Mouse (Mus musculus): Measurements from ENCODE around the gene Tbc1d16. TPM values are rescaled to one million over a fixed set of nuclear protein-coding genes. Genes with fewer than 3 reads are reported as not detected.

Gene Tbc1d16
- polyA plus RNA-seq, 1 experiment from 2014 or later = 41.1 TPM

DNA sequence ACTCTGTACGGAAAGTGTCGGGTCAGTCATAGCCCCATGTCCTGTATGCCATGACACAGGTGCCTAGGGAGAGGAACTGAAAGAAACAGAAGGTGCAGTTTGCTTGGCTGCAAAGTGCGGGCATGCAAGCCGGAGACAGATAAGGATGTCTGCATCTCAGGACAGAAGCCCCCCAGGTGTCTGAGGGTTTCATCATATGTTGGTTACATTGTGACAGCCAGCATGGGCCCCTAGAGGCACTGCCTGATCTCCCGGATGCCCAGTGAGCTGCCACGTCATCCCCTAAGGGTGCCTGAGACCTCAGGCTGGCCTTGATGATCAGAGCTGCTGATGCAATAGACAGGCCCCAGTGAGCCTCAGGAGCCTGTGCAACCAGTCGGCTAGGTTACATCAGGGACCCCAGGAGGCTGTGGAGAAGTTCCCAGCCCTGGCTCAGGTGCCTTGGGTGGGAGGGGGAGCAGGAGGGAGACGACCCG lies 36.7 kb downstream of the Tbc1d16 start:
- Histone ChIP-seq H3K4me2 (ENCODE audit: low read length) (no peak overlapping the region), H3K4me3 (replicated peaks; ENCODE audit: low read depth, low read length) (no peak overlapping the region), H3K27me3 (ENCODE audit: control insufficient read depth, insufficient read depth, low read length) (no peaks in the 10 kb centered on the region), H3K36me3 (ENCODE audit: control insufficient read depth, insufficient read depth, low read length) (no peaks in the 10 kb centered on the region), H3K9ac (replicated peaks; ENCODE audit: low read length) (no peak overlapping the region), H3K27ac (replicated peaks; ENCODE audit: low read depth, low read length) (0 out of 2 replicates have a peak overlapping the region, but pooled peaks have one; percentile 32), H3K4me1 (ENCODE audit: control insufficient read depth, insufficient read depth, low read length) (peaks cover 22% of the 10 kb centered on the region), H3K9me3 (ENCODE audit: control insufficient read depth, low read length) (no peaks in the 10 kb centered on the region)
- 83% methylated on average over 9 of the region's 9 CpGs for WGBS
- ATAC-seq (ENCODE audit: low FRiP score, low TSS enrichment) (no peak), DNase-seq (no peak)

DNA sequence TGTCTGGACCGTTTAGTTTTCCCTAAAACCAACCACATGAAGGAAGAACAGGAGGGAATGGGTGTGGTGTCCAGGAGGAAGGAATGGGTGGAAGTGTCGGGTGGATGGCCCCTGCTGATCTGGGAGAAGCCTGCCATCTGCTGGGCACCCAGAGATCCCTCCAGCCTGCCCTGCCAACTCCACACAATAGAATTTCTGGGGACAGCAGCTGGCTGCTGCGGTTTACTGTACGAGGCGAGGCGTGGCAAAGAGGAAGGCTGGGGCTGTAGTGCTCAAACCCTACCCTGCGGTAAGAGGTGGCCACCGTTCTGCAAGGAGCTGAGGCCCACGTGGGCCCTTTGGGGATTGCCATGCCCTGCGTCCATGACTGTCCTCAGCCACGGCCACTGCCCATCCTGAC lies 37.8 kb downstream of the Tbc1d16 start:
- DNase-seq = peak; percentile 86
- peak; percentile 74 for ATAC-seq (ENCODE audit: low FRiP score, low TSS enrichment)
- Histone ChIP-seq H3K36me3 (ENCODE audit: control insufficient read depth, insufficient read depth, low read length) (no peaks in the 10 kb centered on the region), H3K4me2 (ENCODE audit: low read length) (0 out of 2 replicates have a peak overlapping the region, but pooled peaks have one; percentile 8), H3K4me1 (ENCODE audit: control insufficient read depth, insufficient read depth, low read length) (peaks cover 22% of the 10 kb centered on the region), H3K9ac (replicated peaks; ENCODE audit: low read length) (peak overlapping the region; percentile 50), H3K9me3 (ENCODE audit: control insufficient read depth, low read length) (no peaks in the 10 kb centered on the region), H3K4me3 (replicated peaks; ENCODE audit: low read depth, low read length) (no peak overlapping the region), H3K27me3 (ENCODE audit: control insufficient read depth, insufficient read depth, low read length) (no peaks in the 10 kb centered on the region), H3K27ac (replicated peaks; ENCODE audit: low read depth, low read length) (peak overlapping the region; percentile 63)
- WGBS = 20% methylated on average over 11 of the region's 11 CpGs

DNA sequence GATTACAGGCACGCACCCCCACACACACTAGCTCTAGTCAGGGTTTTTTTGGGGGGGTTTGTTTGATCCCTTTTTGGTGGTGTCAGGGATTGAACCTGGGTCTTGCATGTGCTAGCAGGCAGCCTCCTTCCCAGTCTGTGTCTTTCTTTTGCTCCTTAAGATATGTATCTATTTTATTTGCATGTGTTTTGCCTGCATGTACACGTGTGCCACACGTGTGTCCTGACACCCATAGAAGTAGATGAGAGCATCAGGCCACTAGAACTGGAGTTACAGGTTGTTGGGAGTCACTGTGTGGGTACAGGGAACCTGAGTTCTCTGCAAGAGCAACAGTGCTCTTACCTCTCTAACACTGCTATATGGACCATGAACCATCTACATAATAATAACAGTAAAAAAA lies 39.0 kb downstream of the Tbc1d16 start:
- no peak for DNase-seq
- H3K4me3 ChIP-seq (replicated peaks; ENCODE audit: low read depth, low read length) = no peak overlapping the region
- H3K4me2 ChIP-seq (ENCODE audit: low read length) = no peak overlapping the region
- H3K4me1 ChIP-seq (ENCODE audit: control insufficient read depth, insufficient read depth, low read length) = peaks cover 22% of the 10 kb centered on the region
- H3K27ac ChIP-seq (replicated peaks; ENCODE audit: low read depth, low read length) = no peak overlapping the region
- no peaks in the 10 kb centered on the region for H3K36me3 ChIP-seq (ENCODE audit: control insufficient read depth, insufficient read depth, low read length)
- 93% methylated on average over 3 of the region's 3 CpGs for WGBS
- no peaks in the 10 kb centered on the region for H3K9me3 ChIP-seq (ENCODE audit: control insufficient read depth, low read length)
- no peak for ATAC-seq (ENCODE audit: low FRiP score, low TSS enrichment)
- no peak overlapping the region for H3K9ac ChIP-seq (replicated peaks; ENCODE audit: low read length)
- no peaks in the 10 kb centered on the region for H3K27me3 ChIP-seq (ENCODE audit: control insufficient read depth, insufficient read depth, low read length)

DNA sequence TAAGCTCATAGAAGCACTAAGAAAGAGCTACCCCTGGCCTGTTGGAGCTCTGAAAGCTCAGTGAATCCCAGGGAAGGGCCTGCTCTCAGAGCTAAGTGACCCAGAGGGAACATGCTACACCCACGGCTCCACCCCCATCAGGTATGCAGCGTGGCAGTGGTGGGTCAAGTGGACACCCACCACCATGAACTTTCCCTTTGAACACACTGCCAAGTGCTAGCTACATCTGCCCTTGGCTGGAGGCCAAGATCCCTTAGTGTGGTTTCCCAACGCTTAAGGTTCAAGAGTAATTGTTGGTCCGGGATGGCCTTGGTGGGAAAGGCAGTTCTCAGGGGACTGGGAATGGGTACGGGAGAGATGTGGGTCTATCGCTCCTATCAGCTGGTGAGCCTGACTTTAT lies 39.9 kb downstream of the Tbc1d16 start:
- no peak for ATAC-seq (ENCODE audit: low FRiP score, low TSS enrichment)
- 70% methylated on average over 6 of the region's 6 CpGs for WGBS
- H3K36me3 ChIP-seq (ENCODE audit: control insufficient read depth, insufficient read depth, low read length) = no peaks in the 10 kb centered on the region

DNA sequence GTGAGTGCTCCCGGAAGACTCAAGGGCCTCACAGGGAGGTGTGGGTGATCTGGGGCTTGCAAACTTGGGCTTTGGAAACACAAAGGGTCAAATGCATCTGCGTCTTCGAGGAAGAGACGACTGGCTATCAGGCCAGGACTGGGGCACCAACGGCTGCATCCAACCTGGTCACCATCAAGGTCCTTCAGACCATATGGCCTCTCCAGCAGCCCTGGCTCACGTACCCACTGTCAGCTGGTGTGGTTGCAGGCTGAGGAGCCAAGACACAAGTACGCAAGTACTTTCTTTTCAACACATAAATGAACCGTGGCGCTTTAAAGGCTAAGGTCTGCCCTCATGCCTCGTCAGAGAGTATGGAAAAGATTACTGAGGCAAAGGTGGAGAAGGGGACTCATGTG lies 40.5 kb downstream of the Tbc1d16 start:
- Histone ChIP-seq H3K9ac (replicated peaks; ENCODE audit: low read length) (no peak overlapping the region), H3K9me3 (ENCODE audit: control insufficient read depth, low read length) (no peaks in the 10 kb centered on the region), H3K36me3 (ENCODE audit: control insufficient read depth, insufficient read depth, low read length) (no peaks in the 10 kb centered on the region), H3K27ac (replicated peaks; ENCODE audit: low read depth, low read length) (no peak overlapping the region), H3K4me3 (replicated peaks; ENCODE audit: low read depth, low read length) (no peak overlapping the region), H3K4me2 (ENCODE audit: low read length) (no peak overlapping the region), H3K4me1 (ENCODE audit: control insufficient read depth, insufficient read depth, low read length) (peaks cover 30% of the 10 kb centered on the region), H3K27me3 (ENCODE audit: control insufficient read depth, insufficient read depth, low read length) (no peaks in the 10 kb centered on the region)
- 54% methylated on average over 10 of the region's 10 CpGs for WGBS
- no peak for DNase-seq
- no peak for ATAC-seq (ENCODE audit: low FRiP score, low TSS enrichment)

More for the DNA sequence above, 39.9 kb downstream of the Tbc1d16 start:
- Histone ChIP-seq H3K9me3 (ENCODE audit: control insufficient read depth, low read length) (no peaks in the 10 kb centered on the region), H3K27me3 (ENCODE audit: control insufficient read depth, insufficient read depth, low read length) (no peaks in the 10 kb centered on the region), H3K9ac (replicated peaks; ENCODE audit: low read length) (no peak overlapping the region), H3K4me1 (ENCODE audit: control insufficient read depth, insufficient read depth, low read length) (peaks cover 24% of the 10 kb centered on the region), H3K4me3 (replicated peaks; ENCODE audit: low read depth, low read length) (no peak overlapping the region), H3K27ac (replicated peaks; ENCODE audit: low read depth, low read length) (no peak overlapping the region), H3K4me2 (ENCODE audit: low read length) (no peak overlapping the region)
- peak; percentile 43 for DNase-seq

DNA sequence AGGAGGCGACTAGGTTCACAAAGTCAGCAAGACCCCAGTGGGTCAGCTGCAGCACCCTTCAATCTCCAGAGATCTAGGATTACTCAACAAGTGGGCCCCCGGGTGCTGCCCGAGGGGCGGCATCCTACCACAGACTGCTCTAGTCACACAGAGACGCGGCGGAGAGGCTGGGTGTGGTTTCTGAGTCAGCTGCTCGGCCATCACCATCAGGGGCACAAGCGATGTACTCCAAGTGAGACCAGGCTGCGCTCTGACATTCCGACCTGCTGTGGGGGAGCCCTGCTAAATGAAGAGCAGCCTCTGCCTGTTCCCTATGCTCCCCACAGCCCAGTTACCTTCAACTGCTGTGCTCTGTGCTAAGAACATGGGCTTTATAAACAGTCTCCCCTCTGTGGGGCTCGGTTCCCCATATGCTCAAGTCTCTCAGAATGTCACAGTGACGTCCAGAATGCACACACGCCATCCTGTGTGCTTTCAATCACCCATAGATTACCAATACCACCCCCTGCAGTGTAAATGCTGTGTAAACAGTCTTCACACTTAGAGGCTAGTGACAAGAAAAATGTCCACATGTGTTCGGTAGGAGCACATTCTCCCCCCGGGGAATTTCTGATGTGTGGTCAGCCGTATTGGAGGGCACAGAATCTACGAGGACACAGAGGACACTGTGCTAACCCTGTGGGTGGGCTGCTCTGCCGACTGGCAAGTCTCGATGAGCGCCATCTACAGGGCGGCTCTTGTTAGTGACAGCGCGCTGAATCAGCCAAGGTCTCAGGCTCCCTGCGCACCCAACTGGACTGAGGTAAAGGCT lies 41.1 kb downstream of the Tbc1d16 start:
- no peak for ATAC-seq (ENCODE audit: low FRiP score, low TSS enrichment)
- 49% methylated on average over 25 of the region's 25 CpGs for WGBS
- H3K9ac ChIP-seq (replicated peaks; ENCODE audit: low read length) = no peak overlapping the region; the same call in 1 of the 2 replicates
- peak; percentile 89 for DNase-seq
- H3K27me3 ChIP-seq (ENCODE audit: control insufficient read depth, insufficient read depth, low read length) = no peaks in the 10 kb centered on the region
- no peak overlapping the region for H3K4me2 ChIP-seq (ENCODE audit: low read length)
- peaks cover 34% of the 10 kb centered on the region for H3K4me1 ChIP-seq (ENCODE audit: control insufficient read depth, insufficient read depth, low read length)
- H3K36me3 ChIP-seq (ENCODE audit: control insufficient read depth, insufficient read depth, low read length) = no peaks in the 10 kb centered on the region
- no peaks in the 10 kb centered on the region for H3K9me3 ChIP-seq (ENCODE audit: control insufficient read depth, low read length)
- no peak overlapping the region for H3K4me3 ChIP-seq (replicated peaks; ENCODE audit: low read depth, low read length)
- 0 out of 2 replicates have a peak overlapping the region, but pooled peaks have one; percentile 9 for H3K27ac ChIP-seq (replicated peaks; ENCODE audit: low read depth, low read length)

DNA sequence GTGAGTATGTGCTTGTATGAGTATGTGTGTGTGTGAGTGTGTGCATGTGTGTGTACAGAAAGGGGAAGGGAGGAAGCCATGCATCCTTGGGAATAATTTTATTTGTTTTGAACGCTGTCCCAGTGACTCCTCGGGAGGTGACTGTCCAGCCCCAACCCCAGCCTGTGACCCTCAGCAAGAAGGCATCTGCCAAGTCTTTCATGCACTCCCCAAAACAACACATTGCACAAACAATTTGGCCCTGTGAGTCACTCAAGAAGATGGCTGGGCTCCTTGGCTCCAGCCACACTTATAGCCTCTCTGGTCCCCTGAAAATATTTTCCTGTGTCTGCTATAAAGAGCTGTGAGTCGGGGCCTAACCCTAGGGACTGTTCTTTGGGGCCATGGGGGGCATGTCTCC lies 41.9 kb downstream of the Tbc1d16 start:
- no peak overlapping the region for H3K27ac ChIP-seq (replicated peaks; ENCODE audit: low read depth, low read length)
- ATAC-seq (ENCODE audit: low FRiP score, low TSS enrichment) = no peak
- no peak overlapping the region for H3K9ac ChIP-seq (replicated peaks; ENCODE audit: low read length)
- H3K4me2 ChIP-seq (ENCODE audit: low read length) = no peak overlapping the region
- H3K4me3 ChIP-seq (replicated peaks; ENCODE audit: low read depth, low read length) = no peak overlapping the region
- no peaks in the 10 kb centered on the region for H3K9me3 ChIP-seq (ENCODE audit: control insufficient read depth, low read length)
- peaks cover 41% of the 10 kb centered on the region for H3K4me1 ChIP-seq (ENCODE audit: control insufficient read depth, insufficient read depth, low read length)
- WGBS = 88% methylated on average over 3 of the region's 3 CpGs
- no peaks in the 10 kb centered on the region for H3K36me3 ChIP-seq (ENCODE audit: control insufficient read depth, insufficient read depth, low read length)
- no peaks in the 10 kb centered on the region for H3K27me3 ChIP-seq (ENCODE audit: control insufficient read depth, insufficient read depth, low read length)
- DNase-seq = no peak

DNA sequence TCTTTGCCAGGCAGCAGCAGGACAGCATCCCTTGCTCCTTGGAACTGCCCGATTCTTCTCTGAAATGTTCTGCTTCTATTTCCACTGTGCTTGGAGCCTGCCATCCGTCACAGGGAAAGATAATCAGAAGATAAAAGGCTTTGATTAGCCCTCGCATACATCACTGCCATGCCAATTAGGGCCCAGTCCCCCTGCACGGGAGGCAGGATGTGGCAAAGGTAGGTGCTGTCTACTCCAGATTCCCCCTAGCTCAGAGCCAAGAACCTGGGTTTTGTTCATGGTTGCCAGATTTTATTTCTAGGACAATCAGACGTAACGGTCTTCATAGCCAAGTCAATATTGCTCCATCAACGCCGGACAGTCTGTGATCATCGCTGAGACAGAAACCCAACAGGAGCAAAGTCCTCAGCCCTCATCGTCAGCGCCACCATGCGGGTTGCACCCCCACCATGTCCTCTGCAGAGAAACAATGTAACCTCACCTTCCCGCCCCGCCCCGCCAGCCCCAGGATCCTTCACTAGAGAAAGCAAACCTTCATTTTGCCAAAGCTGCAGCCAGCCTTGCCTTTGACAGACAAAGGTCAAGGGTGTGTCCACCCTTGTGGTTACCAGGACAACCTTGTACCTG lies 44.5 kb downstream of the Tbc1d16 start:
- DNase-seq (no peak), ATAC-seq (ENCODE audit: low FRiP score, low TSS enrichment) (no peak)
- H3K4me1 ChIP-seq (ENCODE audit: control insufficient read depth, insufficient read depth, low read length) = peaks cover 36% of the 10 kb centered on the region
- H3K9ac ChIP-seq (replicated peaks; ENCODE audit: low read length) = no peak overlapping the region
- no peak overlapping the region for H3K4me2 ChIP-seq (ENCODE audit: low read length)
- 68% methylated on average over 15 of the region's 15 CpGs for WGBS
- H3K4me3 ChIP-seq (replicated peaks; ENCODE audit: low read depth, low read length) = no peak overlapping the region
- no peaks in the 10 kb centered on the region for H3K27me3 ChIP-seq (ENCODE audit: control insufficient read depth, insufficient read depth, low read length)
- peak overlapping the region; percentile 33 for H3K27ac ChIP-seq (replicated peaks; ENCODE audit: low read depth, low read length)
- no peaks in the 10 kb centered on the region for H3K36me3 ChIP-seq (ENCODE audit: control insufficient read depth, insufficient read depth, low read length)
- no peaks in the 10 kb centered on the region for H3K9me3 ChIP-seq (ENCODE audit: control insufficient read depth, low read length)
